Mouse (Mus musculus) C2C12 (cell line): ENCODE measurements at regions not wholly inside any gene's neighbourhood (a gene's known extent, or its start where the extent isn't known, plus 50 kb on each side); places are given as distances from the start of the nearest gene placed in this dataset.

ENCODE experiments used
- H3K27me3 ChIP-seq: one replicate; pipeline ENCODE4 v1.6.1; 2011; ENCODE audit not compliant: control insufficient read depth, insufficient read depth, insufficient read length
- H3K36me3 ChIP-seq: one replicate; pipeline ENCODE4 v1.6.1; 2011; ENCODE audit not compliant: control insufficient read depth, insufficient read depth
- H3K4me3 ChIP-seq: one replicate; pipeline ENCODE4 v1.5.1; 2011; ENCODE audit warnings: mild to moderate bottlenecking, control low read depth; ENCODE audit not compliant: poor library complexity, insufficient read depth, severe bottlenecking
- H3K79me2 ChIP-seq: one replicate; pipeline ENCODE4 v1.6.1; 2011; ENCODE audit not compliant: control insufficient read depth, insufficient read depth
- H3K79me3 ChIP-seq: one replicate; pipeline ENCODE4 v1.6.1; 2011; ENCODE audit warnings: low read depth, control low read depth
- H3ac ChIP-seq: one replicate; pipeline ENCODE3; 2011; ENCODE audit warnings: low read depth; ENCODE audit not compliant: control insufficient read depth, insufficient read length
- CEBPB ChIP-seq: IDR thresholded peaks from one replicate; pipeline ENCODE4 v1.6.1; 2011; ENCODE audit warnings: low read depth, mild to moderate bottlenecking, control low read depth, moderate library complexity
- CTCF ChIP-seq: IDR thresholded peaks from one replicate; pipeline ENCODE4 v1.5.1; 2011; ENCODE audit not compliant: control insufficient read depth, insufficient read depth, insufficient read length
- FOSL1 ChIP-seq: IDR thresholded peaks from one replicate; pipeline ENCODE4 v1.8.0; 2011; ENCODE audit warnings: mild to moderate bottlenecking, low read length; ENCODE audit not compliant: poor library complexity, insufficient read depth, severe bottlenecking
- MAX ChIP-seq: IDR thresholded peaks from one replicate; pipeline ENCODE4 v1.6.1; 2011; ENCODE audit warnings: mild to moderate bottlenecking, control low read depth
- MYOD1 ChIP-seq: IDR thresholded peaks from one replicate; pipeline ENCODE4 v1.6.1; 2011; ENCODE audit warnings: low read depth; ENCODE audit not compliant: control insufficient read depth, insufficient read length
- MYOG ChIP-seq: IDR thresholded peaks from one replicate; pipeline ENCODE4 v1.6.1; 2011; ENCODE audit not compliant: control insufficient read depth, insufficient read length; ENCODE audit errors: extremely low read depth
- USF1 ChIP-seq: IDR thresholded peaks from one replicate; pipeline ENCODE4 v1.6.1; 2011; ENCODE audit warnings: low read depth, mild to moderate bottlenecking, control low read depth, moderate library complexity

DNA sequence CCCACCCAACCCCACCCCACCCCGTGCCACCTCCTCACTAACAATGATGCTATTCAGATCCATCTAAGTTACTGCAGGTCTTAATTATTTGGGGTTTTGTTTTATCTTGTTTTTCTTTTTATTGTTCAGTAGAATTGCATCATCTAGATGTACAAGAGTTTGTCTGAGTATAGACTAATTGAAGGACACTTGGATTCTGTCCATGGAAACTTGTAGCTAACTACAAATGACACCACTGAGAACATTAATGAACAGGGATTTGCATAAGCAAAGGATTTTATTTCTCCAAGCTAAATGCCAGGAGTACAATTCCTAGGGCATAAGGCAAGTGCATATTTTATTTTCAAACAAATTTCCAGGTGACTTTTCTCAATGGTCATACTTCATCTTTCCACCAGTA is 318.4 kb upstream of the Slc7a11 start:
- TF ChIP-seq CEBPB, result no peak
- no peak for TF ChIP-seq FOSL1
- TF ChIP-seq MYOD1, result no peak
- TF ChIP-seq CTCF, result no peak
- TF ChIP-seq MYOG, result no peak
- TF ChIP-seq USF1, result no peak
- no peak for TF ChIP-seq MAX
- H3ac ChIP-seq, result no peak overlapping the region

GRCm38 (mm10) chr3:50758106-50758505 is 314.7 kb upstream of the Slc7a11 start:
- H3K27me3 ChIP-seq, result no peaks in the 10 kb centered on the region
- H3K36me3 ChIP-seq, result no peaks in the 10 kb centered on the region
- no peaks in the 10 kb centered on the region for H3K79me2 ChIP-seq
- no peak overlapping the region for H3K4me3 ChIP-seq
- no peaks in the 10 kb centered on the region for H3K79me3 ChIP-seq
- no peak overlapping the region for H3ac ChIP-seq
- TF ChIP-seq MYOD1, result no peak

More for the DNA sequence above, 318.4 kb upstream of the Slc7a11 start:
- no peaks in the 10 kb centered on the region for H3K79me3 ChIP-seq
- no peaks in the 10 kb centered on the region for H3K79me2 ChIP-seq
- H3K27me3 ChIP-seq, result no peaks in the 10 kb centered on the region
- H3K4me3 ChIP-seq, result no peak overlapping the region
- H3K36me3 ChIP-seq, result no peaks in the 10 kb centered on the region

- no peaks in the 10 kb centered on the region for H3K36me3 ChIP-seq
- no peaks in the 10 kb centered on the region for H3K79me2 ChIP-seq
- no peaks in the 10 kb centered on the region for H3K79me3 ChIP-seq
- H3K4me3 ChIP-seq, result no peak overlapping the region
- H3K27me3 ChIP-seq, result no peaks in the 10 kb centered on the region
- H3ac ChIP-seq, result no peak overlapping the region
- TF ChIP-seq USF1, result no peak
- no peak for TF ChIP-seq FOSL1
- TF ChIP-seq MYOD1, result no peak
- TF ChIP-seq CTCF, result no peak
- no peak for TF ChIP-seq MAX
- no peak for TF ChIP-seq MYOG
- no peak for TF ChIP-seq CEBPB
Measured at GRCm38 (mm10) chr3:50737173-50737572, 293.8 kb upstream of the Slc7a11 start.

DNA sequence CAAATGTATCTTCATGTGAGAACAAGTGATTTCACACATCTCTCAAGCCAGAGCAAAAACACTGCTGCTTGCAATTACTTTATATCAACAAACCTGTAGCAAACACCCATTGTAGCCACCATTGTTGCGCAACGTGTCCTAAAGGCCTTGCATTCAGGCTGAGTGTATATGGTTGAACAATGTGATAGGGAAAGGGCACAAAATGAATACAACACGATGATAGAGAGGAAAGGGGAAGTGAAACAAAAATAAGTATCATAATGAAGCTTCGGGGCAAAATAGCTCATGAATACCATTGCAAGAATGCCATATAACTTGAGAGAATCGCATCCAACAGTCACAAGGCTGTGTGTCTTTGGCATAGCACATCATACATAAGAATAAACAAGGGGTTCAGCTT is 275.6 kb upstream of the Slc7a11 start:
- no peaks in the 10 kb centered on the region for H3K79me2 ChIP-seq
- H3K36me3 ChIP-seq, result no peaks in the 10 kb centered on the region
- peak; percentile 53 for TF ChIP-seq CEBPB
- no peak for TF ChIP-seq CTCF
- no peak overlapping the region for H3ac ChIP-seq
- H3K79me3 ChIP-seq, result no peaks in the 10 kb centered on the region
- H3K27me3 ChIP-seq, result no peaks in the 10 kb centered on the region
- no peak overlapping the region for H3K4me3 ChIP-seq

- H3K4me3 ChIP-seq, result no peak overlapping the region
- H3K79me2 ChIP-seq, result no peaks in the 10 kb centered on the region
- no peak overlapping the region for H3ac ChIP-seq
- no peaks in the 10 kb centered on the region for H3K27me3 ChIP-seq
- TF ChIP-seq CTCF, result no peak
- no peak for TF ChIP-seq MAX
- no peak for TF ChIP-seq USF1
- no peak for TF ChIP-seq CEBPB
- no peak for TF ChIP-seq MYOD1
- TF ChIP-seq FOSL1, result no peak
- TF ChIP-seq MYOG, result no peak
- H3K36me3 ChIP-seq, result no peaks in the 10 kb centered on the region
- H3K79me3 ChIP-seq, result no peaks in the 10 kb centered on the region
Measured at GRCm38 (mm10) chr3:50713463-50713862, 270.0 kb upstream of the Slc7a11 start.

DNA sequence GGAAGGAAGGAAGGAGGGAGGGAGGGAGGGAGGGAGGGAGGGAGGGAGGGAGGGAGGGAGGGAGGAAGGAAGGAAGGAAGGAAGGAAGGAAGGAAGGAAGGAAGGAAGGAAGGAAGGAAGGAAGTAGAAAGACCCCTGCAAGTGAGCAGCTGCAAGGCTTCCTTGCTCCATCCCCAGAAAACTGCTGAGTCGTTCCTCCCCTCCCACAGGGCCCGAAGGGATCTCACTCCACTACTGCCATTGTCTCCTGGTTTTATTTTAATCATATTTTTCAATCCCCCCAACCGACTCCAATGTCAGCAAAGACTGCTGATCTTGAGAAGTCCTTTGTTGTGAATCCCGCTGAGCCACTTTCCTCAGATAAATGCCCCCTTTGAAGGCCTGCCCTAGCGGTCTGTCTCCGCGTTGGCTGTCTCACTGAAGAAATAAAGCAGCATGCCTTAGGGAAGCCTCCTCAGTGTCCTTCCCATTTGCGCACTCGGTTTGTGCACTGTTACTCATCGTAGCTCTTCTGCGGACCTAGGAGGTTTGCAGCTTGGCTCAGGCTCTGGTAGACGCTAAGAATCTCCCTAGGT is 266.1 kb upstream of the Slc7a11 start:
- TF ChIP-seq FOSL1 (no peak), CTCF (no peak), MYOD1 (no peak), MYOG (no peak), USF1 (no peak), MAX (no peak), CEBPB (no peak)
- no peaks in the 10 kb centered on the region for H3K36me3 ChIP-seq
- no peaks in the 10 kb centered on the region for H3K79me3 ChIP-seq
- H3K79me2 ChIP-seq, result no peaks in the 10 kb centered on the region
- no peak overlapping the region for H3ac ChIP-seq
- no peaks in the 10 kb centered on the region for H3K27me3 ChIP-seq
- no peak overlapping the region for H3K4me3 ChIP-seq
